Mouse (Mus musculus): ENCODE results near the gene Ccdc189.

GRCm38 (mm10) chr7:127604256-127604655 is 15.9 kb upstream of the Ccdc189 start:
- TF ChIP-seq TAL1 (IDR thresholded peaks at IDR 0.05; ENCODE audit: low read length) (no peak), GATA1 (IDR thresholded peaks at IDR 0.05; ENCODE audit: low read length) (no peak)
